Comparison of ENCODE assay signal across 16 mouse cellular contexts in genomic region chr17:75544262-75544661, GRCm38 (mm10). TPM values are rescaled to one million over a fixed set of nuclear protein-coding genes. Genes with fewer than 3 reads are reported as not detected.
DNase-seq lines count a peak whose midpoint lies in the region; ATAC-seq and TF ChIP-seq lines count a peak whose summit lies in the region.
"Had no signal": no experiment of that assay in that cellular context is flagged by ENCODE, and none has a peak within 500 bp of the region (broad histone marks: within the 10 kb centered on the region; RNA-seq: fewer than 3 reads in every experiment).

No protein-coding gene starts in this region.

- peak; percentile 39 for DNase-seq in gastrocnemius, adult 2 months
- DNase-seq in gastrocnemius, adult 8-10 months (ENCODE audit: low spot score in 2 of 2) = no peak
- DNase-seq in adrenal gland, postnatal 14 days = peak; percentile 51
- peak; percentile 49 to 52 for DNase-seq in heart, postnatal 10 days
- DNase-seq in gastrocnemius, postnatal 4 days (ENCODE audit: low spot score in 2 of 2) = no peak
- DNase-seq in layer of hippocampus, adult 9-10 months (ENCODE audit: low spot score) = no peak
- DNase-seq: B cell, adult 2 months; kidney, postnatal 10 days; lung, postnatal 10 days; thymus, postnatal 4 days had no signal

- no peaks in the 10 kb centered on the region for H3K9me3 ChIP-seq in liver, embryonic 16.5 days (replicated peaks; ENCODE audit: control insufficient read depth, low read length)
- H3K9me3 ChIP-seq in hindbrain, embryonic 13.5 days = no peaks in the 10 kb centered on the region
- H3K9me3 ChIP-seq: forebrain, embryonic 12.5 days had no signal

- intact Hi-C loops in gastrocnemius, adult 2 months (cut with DNase I) = no loop called here
- intact Hi-C loops in heart, postnatal 10 days (cut with DNase I) = no loop called here

- no peak overlapping the region for H3K4me2 ChIP-seq in liver, embryonic 16.5 days (ENCODE audit: low read depth, low read length)
- no peak overlapping the region for H3K4me2 ChIP-seq in hindbrain, embryonic 13.5 days
- H3K4me2 ChIP-seq: forebrain, embryonic 12.5 days; hindbrain, embryonic 14.5 days; midbrain, embryonic 11.5 days had no signal

- peaks cover 12% of the 10 kb centered on the region; the same call in 1 of the 2 replicates for H3K4me1 ChIP-seq in liver, embryonic 16.5 days (ENCODE audit: control insufficient read depth, low read depth, low read length)
- H3K4me1 ChIP-seq in hindbrain, embryonic 13.5 days (replicated peaks) = peaks cover 5% of the 10 kb centered on the region; the same call in 1 of the 2 replicates
- H3K4me1 ChIP-seq: forebrain, embryonic 12.5 days had no signal

- ATAC-seq in liver, embryonic 16.5 days (ENCODE audit: low read depth) = peak; percentile 72
- no peak for ATAC-seq in hindbrain, embryonic 13.5 days (ENCODE audit: low FRiP score)
- ATAC-seq: intestine, embryonic 16.5 days had no signal

- H3K27ac ChIP-seq in gastrocnemius, adult 2 months = no peak overlapping the region
- H3K27ac ChIP-seq in liver, embryonic 16.5 days (ENCODE audit: low read length) = no peak overlapping the region
- H3K27ac ChIP-seq in hindbrain, embryonic 13.5 days = no peak overlapping the region
- H3K27ac ChIP-seq: forebrain, embryonic 12.5 days; hindbrain, embryonic 14.5 days had no signal

- no peak overlapping the region for H3K4me3 ChIP-seq in gastrocnemius, adult 2 months
- no peak overlapping the region for H3K4me3 ChIP-seq in liver, embryonic 16.5 days (ENCODE audit: low read depth, low read length)
- no peak overlapping the region for H3K4me3 ChIP-seq in hindbrain, embryonic 13.5 days
- H3K4me3 ChIP-seq: forebrain, embryonic 12.5 days had no signal

- H3K36me3 ChIP-seq in liver, embryonic 16.5 days (ENCODE audit: control insufficient read depth, insufficient read depth) = no peaks in the 10 kb centered on the region; the same call in 1 of the 2 replicates
- peaks cover 55% of the 10 kb centered on the region for H3K36me3 ChIP-seq in hindbrain, embryonic 13.5 days

- 29% methylated on average over 7 of the region's 7 CpGs for WGBS in liver, embryonic 16.5 days (ENCODE audit: insufficient replicate concordance)
- WGBS in hindbrain, embryonic 13.5 days = 90% methylated on average over 7 of the region's 7 CpGs

- H3K27me3 ChIP-seq in liver, embryonic 16.5 days (ENCODE audit: control insufficient read depth, insufficient read depth, low read depth, low read length) = no peaks in the 10 kb centered on the region
- no peaks in the 10 kb centered on the region for H3K27me3 ChIP-seq in hindbrain, embryonic 13.5 days
- H3K27me3 ChIP-seq: forebrain, embryonic 12.5 days had no signal

- H3K9ac ChIP-seq in liver, embryonic 16.5 days (ENCODE audit: low read depth, low read length) = no peak overlapping the region
- no peak overlapping the region for H3K9ac ChIP-seq in hindbrain, embryonic 13.5 days
- H3K9ac ChIP-seq: forebrain, embryonic 12.5 days; hindbrain, embryonic 14.5 days had no signal

- no peak for TF ChIP-seq CTCF in gastrocnemius, adult 2 months (IDR thresholded peaks at IDR 0.05)

RNA-seq across cellular contexts. Expression of gene Fam98a, which starts 7.5 kb away (rescaled TPM):
- total RNA-seq in gastrocnemius, adult 2 months (2021) = 10 to 100 TPM; 33.1 to 34.6 TPM
- 10 to 100 TPM; 33.8 to 41.8 (median 37.5) TPM for total RNA-seq in gastrocnemius, adult 8-10 months (2022)
- total RNA-seq in adrenal gland, postnatal 14 days (2021) = 28.4 and 32.3 TPM in 2 replicates
- 10 to 100 TPM; 35.9 to 38.4 TPM for total RNA-seq in heart, postnatal 10 days (2021)
- polyA plus RNA-seq in liver, embryonic 16.5 days (2015; fragmentation: Nextera tagmentation; extraction: Ambion mirVana) = 10.7 and 11.1 TPM in 2 replicates
- total RNA-seq in gastrocnemius, postnatal 4 days (2021) = 10 to 100 TPM; 38.0 to 44.3 TPM
- polyA plus RNA-seq in hindbrain, embryonic 13.5 days (2015; fragmentation: Nextera tagmentation; extraction: Ambion mirVana) = 29.9 and 30.5 TPM in 2 replicates

Comparison
In these comparisons a context has a peak if more than half of its experiments do, and no peak if none do; other contexts are left out.
1. DNase-seq: peak in gastrocnemius, adult 2 months (single experiment), adrenal gland, postnatal 14 days (single experiment) and heart, postnatal 10 days (2 of 2); none in gastrocnemius, adult 8-10 months (0 of 2), gastrocnemius, postnatal 4 days (0 of 2) and layer of hippocampus, adult 9-10 months (single experiment).